Mouse (Mus musculus): ENCODE results near the gene Cyfip2.
A peak's percentile ranks its signal among the peaks of the same experiment; 100 is the strongest.

Cyfip2 gene

GRCm38 (mm10) chr11:46276778-46277177 is 35.9 kb downstream of the Cyfip2 start:
- DNase-seq (ENCODE audit: low read depth, low spot score), result peak; percentile 61

GRCm38 (mm10) chr11:46276168-46276567 is 36.5 kb downstream of the Cyfip2 start:
- no peak for DNase-seq (ENCODE audit: low read depth, low spot score)

GRCm38 (mm10) chr11:46275302-46275701 is 37.4 kb downstream of the Cyfip2 start:
- peak; percentile 90 for DNase-seq (ENCODE audit: low read depth, low spot score)

GRCm38 (mm10) chr11:46273969-46274368 is 38.7 kb downstream of the Cyfip2 start:
- DNase-seq (ENCODE audit: low read depth, low spot score), result no peak

- no peak for DNase-seq (ENCODE audit: low read depth, low spot score)
Measured at GRCm38 (mm10) chr11:46272058-46272681, 40.5 kb downstream of the Cyfip2 start.

GRCm38 (mm10) chr11:46269893-46270292 is 42.8 kb downstream of the Cyfip2 start:
- no peak for DNase-seq (ENCODE audit: low read depth, low spot score)

GRCm38 (mm10) chr11:46269391-46269790 is 43.3 kb downstream of the Cyfip2 start:
- no peak for DNase-seq (ENCODE audit: low read depth, low spot score)

- peak; percentile 64 for DNase-seq (ENCODE audit: low read depth, low spot score)
Measured at GRCm38 (mm10) chr11:46268991-46269390, 43.7 kb downstream of the Cyfip2 start.

- DNase-seq (ENCODE audit: low read depth, low spot score), result no peak
Measured at GRCm38 (mm10) chr11:46265031-46265786, 47.5 kb downstream of the Cyfip2 start.

- DNase-seq (ENCODE audit: low read depth, low spot score), result no peak
Measured at GRCm38 (mm10) chr11:46264584-46264983, 48.1 kb downstream of the Cyfip2 start.

GRCm38 (mm10) chr11:46263291-46263690 is 49.4 kb downstream of the Cyfip2 start:
- DNase-seq (ENCODE audit: low read depth, low spot score), result no peak

- no peak for DNase-seq (ENCODE audit: low read depth, low spot score)
Measured at GRCm38 (mm10) chr11:46262854-46263253, 49.8 kb downstream of the Cyfip2 start.

GRCm38 (mm10) chr11:46258749-46259148 is 53.9 kb downstream of the Cyfip2 start:
- DNase-seq (ENCODE audit: low read depth, low spot score), result no peak

- DNase-seq (ENCODE audit: low read depth, low spot score), result peak; percentile 31
Measured at GRCm38 (mm10) chr11:46258207-46258606, 54.5 kb downstream of the Cyfip2 start.

GRCm38 (mm10) chr11:46255291-46255690 is 57.4 kb downstream of the Cyfip2 start:
- DNase-seq (ENCODE audit: low read depth, low spot score), result no peak

- peak; percentile 73 for DNase-seq (ENCODE audit: low read depth, low spot score)
Measured at GRCm38 (mm10) chr11:46251994-46252393, 60.7 kb downstream of the Cyfip2 start.

- DNase-seq (ENCODE audit: low read depth, low spot score), result no peak
Measured at GRCm38 (mm10) chr11:46248352-46248751, 64.3 kb downstream of the Cyfip2 start.

GRCm38 (mm10) chr11:46246393-46246792 is 66.3 kb downstream of the Cyfip2 start:
- no peak for DNase-seq (ENCODE audit: low read depth, low spot score)

GRCm38 (mm10) chr11:46245926-46246325 is 66.7 kb downstream of the Cyfip2 start:
- no peak for DNase-seq (ENCODE audit: low read depth, low spot score)

GRCm38 (mm10) chr11:46244731-46245604 is 67.7 kb downstream of the Cyfip2 start:
- no peak for DNase-seq (ENCODE audit: low read depth, low spot score)

- DNase-seq (ENCODE audit: low read depth, low spot score), result no peak
Measured at GRCm38 (mm10) chr11:46241985-46242384, 70.7 kb downstream of the Cyfip2 start.

- DNase-seq (ENCODE audit: low read depth, low spot score), result no peak
Measured at GRCm38 (mm10) chr11:46241150-46241673, 71.4 kb downstream of the Cyfip2 start.

Measured in CD4-positive helper T cell, adult 2 months (primary cell).